Mouse (Mus musculus): Measurements from ENCODE around the gene Zfand3. TPM values are rescaled to one million over a fixed set of nuclear protein-coding genes. Genes with fewer than 3 reads are reported as not detected.

Zfand3 gene
- polyA plus RNA-seq, 1 experiment from 2014 or later, result 78.9 TPM

DNA sequence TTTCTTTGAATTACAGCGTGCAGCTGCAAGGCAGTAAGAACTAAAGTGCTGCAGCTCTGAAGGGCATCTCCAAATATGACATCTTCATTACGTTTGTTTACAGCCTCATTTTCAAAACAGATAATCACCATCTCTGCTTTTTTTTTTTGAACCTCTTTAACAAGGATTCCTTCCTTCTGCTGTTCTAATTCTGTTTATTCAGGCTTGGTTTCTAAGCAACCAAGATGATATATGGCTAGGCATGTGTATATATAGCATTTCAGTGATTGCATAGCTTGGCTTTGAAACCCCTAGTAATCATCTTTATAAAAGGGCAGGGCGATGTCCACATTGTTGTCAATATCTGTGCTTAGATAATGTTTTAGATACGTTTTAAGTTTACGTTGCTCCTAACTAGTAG lies 113.5 kb downstream of the Zfand3 start:
- 77% methylated on average over 5 of the region's 5 CpGs for WGBS
- H3K9ac ChIP-seq, result no peak overlapping the region
- H3K4me2 ChIP-seq, result no peak overlapping the region
- H3K9me3 ChIP-seq, result no peaks in the 10 kb centered on the region
- 0 out of 2 replicates have a peak overlapping the region, but pooled peaks have one; percentile 12 for H3K27ac ChIP-seq
- H3K4me3 ChIP-seq, result no peak overlapping the region
- no peaks in the 10 kb centered on the region for H3K27me3 ChIP-seq
- no peaks in the 10 kb centered on the region for H3K36me3 ChIP-seq
- H3K4me1 ChIP-seq (replicated peaks), result peaks cover 31% of the 10 kb centered on the region
- ATAC-seq (ENCODE audit: low FRiP score), result no peak

GRCm38 (mm10) chr17:30122278-30122677 lies 117.7 kb downstream of the Zfand3 start:
- Histone ChIP-seq H3K4me2 (no peak overlapping the region), H3K27me3 (no peaks in the 10 kb centered on the region), H3K4me3 (no peak overlapping the region), H3K4me1 (replicated peaks) (peaks cover 22% of the 10 kb centered on the region), H3K27ac (no peak overlapping the region), H3K9me3 (no peaks in the 10 kb centered on the region), H3K9ac (no peak overlapping the region), H3K36me3 (no peaks in the 10 kb centered on the region)
- no peak for ATAC-seq (ENCODE audit: low FRiP score)
- 93% methylated on average over 3 of the region's 3 CpGs for WGBS

DNA sequence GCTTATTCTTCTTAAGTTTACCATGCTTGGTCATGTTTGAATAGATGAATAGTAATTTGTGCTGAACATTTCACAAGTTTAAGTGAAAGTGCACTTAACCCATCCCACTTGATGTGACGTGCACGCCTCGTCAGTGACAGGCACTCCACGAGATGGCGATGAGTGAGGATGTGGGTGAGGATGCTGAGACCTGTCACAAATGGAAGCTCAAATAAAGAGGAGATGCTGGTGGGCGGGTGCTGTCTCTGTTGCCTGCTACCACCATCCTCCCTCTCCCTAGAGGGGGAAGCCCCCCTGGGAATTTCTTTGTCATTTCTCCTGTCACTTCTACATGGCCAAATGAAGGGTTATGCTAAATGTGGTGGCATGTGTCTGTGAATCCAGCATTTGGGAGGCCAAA lies 123.9 kb downstream of the Zfand3 start:
- Histone ChIP-seq H3K4me3 (no peak overlapping the region), H3K9ac (no peak overlapping the region), H3K4me2 (no peak overlapping the region), H3K36me3 (no peaks in the 10 kb centered on the region), H3K27me3 (no peaks in the 10 kb centered on the region), H3K9me3 (no peaks in the 10 kb centered on the region), H3K4me1 (replicated peaks) (peaks cover 36% of the 10 kb centered on the region), H3K27ac (no peak overlapping the region)
- ATAC-seq (ENCODE audit: low FRiP score), result no peak
- WGBS, result 76% methylated on average over 6 of the region's 6 CpGs

GRCm38 (mm10) chr17:30129220-30129619 lies 124.7 kb downstream of the Zfand3 start:
- no peak overlapping the region for H3K27ac ChIP-seq
- H3K36me3 ChIP-seq, result no peaks in the 10 kb centered on the region
- peaks cover 35% of the 10 kb centered on the region for H3K4me1 ChIP-seq (replicated peaks)
- H3K9me3 ChIP-seq, result no peaks in the 10 kb centered on the region
- H3K9ac ChIP-seq, result no peak overlapping the region
- 77% methylated on average over 7 of the region's 7 CpGs for WGBS
- no peak overlapping the region for H3K4me3 ChIP-seq
- H3K27me3 ChIP-seq, result no peaks in the 10 kb centered on the region
- no peak overlapping the region for H3K4me2 ChIP-seq
- ATAC-seq (ENCODE audit: low FRiP score), result no peak

DNA sequence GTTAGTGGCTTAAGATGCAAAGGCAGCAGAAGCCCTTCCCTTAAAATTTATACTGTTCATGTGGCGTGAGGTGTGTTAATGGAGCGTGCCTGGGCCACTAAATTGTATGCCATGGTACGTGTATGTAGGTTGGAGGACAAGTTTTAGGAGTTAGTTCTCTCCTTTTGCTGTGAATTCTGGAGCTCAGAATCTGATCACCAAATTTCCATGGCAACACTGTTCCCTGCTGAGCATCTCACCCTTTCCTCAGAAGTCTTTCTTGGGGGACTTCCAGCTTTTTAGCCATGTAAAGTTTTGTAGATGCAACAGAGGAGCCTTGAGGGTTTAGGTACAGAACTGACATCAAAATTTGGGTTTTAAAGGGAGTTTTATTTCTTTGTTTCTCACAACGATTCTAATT lies 125.8 kb downstream of the Zfand3 start:
- H3K27ac ChIP-seq, result no peak overlapping the region

GRCm38 (mm10) chr17:30133641-30134040 lies 129.1 kb downstream of the Zfand3 start:
- Histone ChIP-seq H3K4me3 (no peak overlapping the region), H3K4me2 (no peak overlapping the region), H3K36me3 (peaks cover 9% of the 10 kb centered on the region; the same call in 1 of the 2 replicates), H3K9me3 (no peaks in the 10 kb centered on the region), H3K27me3 (no peaks in the 10 kb centered on the region), H3K9ac (no peak overlapping the region), H3K27ac (no peak overlapping the region; the same call in 1 of the 2 replicates), H3K4me1 (replicated peaks) (peaks cover 34% of the 10 kb centered on the region)
- WGBS, result 86% methylated on average over 12 of the region's 12 CpGs
- ATAC-seq (ENCODE audit: low FRiP score), result no peak

More for the DNA sequence above, 125.8 kb downstream of the Zfand3 start:
- no peak overlapping the region for H3K4me3 ChIP-seq
- no peak for ATAC-seq (ENCODE audit: low FRiP score)
- no peaks in the 10 kb centered on the region for H3K9me3 ChIP-seq
- H3K4me2 ChIP-seq, result no peak overlapping the region
- H3K9ac ChIP-seq, result no peak overlapping the region
- peaks cover 36% of the 10 kb centered on the region for H3K4me1 ChIP-seq (replicated peaks)
- H3K27me3 ChIP-seq, result no peaks in the 10 kb centered on the region
- H3K36me3 ChIP-seq, result 0 out of 2 replicates have a peak, but pooled peaks cover under 1% of the 10 kb centered on the region
- WGBS, result 76% methylated on average over 4 of the region's 4 CpGs

- ATAC-seq (ENCODE audit: low FRiP score), result no peak
- Histone ChIP-seq H3K27me3 (no peaks in the 10 kb centered on the region), H3K27ac (no peak overlapping the region; the same call in 1 of the 2 replicates), H3K9me3 (no peaks in the 10 kb centered on the region), H3K4me1 (replicated peaks) (peaks cover 27% of the 10 kb centered on the region), H3K4me3 (no peak overlapping the region), H3K36me3 (peaks cover 9% of the 10 kb centered on the region; the same call in 1 of the 2 replicates), H3K9ac (no peak overlapping the region), H3K4me2 (no peak overlapping the region)
- 67% methylated on average over 10 of the region's 10 CpGs for WGBS
Observed at GRCm38 (mm10) chr17:30134955-30135735, 130.6 kb downstream of the Zfand3 start.

DNA sequence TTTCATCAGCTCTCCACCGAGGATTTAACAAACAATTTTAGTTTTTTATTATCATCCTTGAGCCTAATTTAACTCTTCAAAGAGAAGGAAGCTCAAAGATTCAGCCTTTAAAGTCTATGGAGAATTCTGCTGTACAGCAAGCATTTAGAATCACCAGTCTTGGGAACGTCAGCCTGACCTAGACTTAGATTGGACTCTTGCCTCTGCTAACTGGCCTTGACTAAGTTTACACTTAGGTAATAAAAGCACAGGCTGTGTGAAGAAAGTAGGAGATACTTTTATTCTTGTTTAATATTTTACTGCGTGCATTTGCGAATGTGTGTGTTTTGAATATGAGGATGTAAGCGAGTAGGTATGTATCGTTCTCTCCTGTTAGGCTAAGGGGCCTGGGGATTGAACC lies 131.4 kb downstream of the Zfand3 start:
- H3K9ac ChIP-seq, result no peak overlapping the region
- peaks cover 19% of the 10 kb centered on the region for H3K4me1 ChIP-seq (replicated peaks)
- 94% methylated on average over 6 of the region's 6 CpGs for WGBS
- no peak overlapping the region for H3K27ac ChIP-seq
- no peak overlapping the region for H3K4me2 ChIP-seq
- H3K36me3 ChIP-seq, result peaks cover 9% of the 10 kb centered on the region; the same call in 1 of the 2 replicates
- ATAC-seq (ENCODE audit: low FRiP score), result no peak
- no peak overlapping the region for H3K4me3 ChIP-seq
- H3K9me3 ChIP-seq, result no peaks in the 10 kb centered on the region
- no peaks in the 10 kb centered on the region for H3K27me3 ChIP-seq

- WGBS, result 80% methylated on average over 5 of the region's 5 CpGs
- peaks cover 17% of the 10 kb centered on the region for H3K4me1 ChIP-seq (replicated peaks)
- no peak overlapping the region for H3K4me2 ChIP-seq
- H3K9me3 ChIP-seq, result no peaks in the 10 kb centered on the region
- H3K36me3 ChIP-seq, result peaks cover 9% of the 10 kb centered on the region; the same call in 1 of the 2 replicates
- H3K27me3 ChIP-seq, result no peaks in the 10 kb centered on the region
- ATAC-seq (ENCODE audit: low FRiP score), result no peak
- no peak overlapping the region for H3K27ac ChIP-seq
- H3K4me3 ChIP-seq, result no peak overlapping the region
- H3K9ac ChIP-seq, result no peak overlapping the region
Observed at GRCm38 (mm10) chr17:30136684-30137083, 132.2 kb downstream of the Zfand3 start.

DNA sequence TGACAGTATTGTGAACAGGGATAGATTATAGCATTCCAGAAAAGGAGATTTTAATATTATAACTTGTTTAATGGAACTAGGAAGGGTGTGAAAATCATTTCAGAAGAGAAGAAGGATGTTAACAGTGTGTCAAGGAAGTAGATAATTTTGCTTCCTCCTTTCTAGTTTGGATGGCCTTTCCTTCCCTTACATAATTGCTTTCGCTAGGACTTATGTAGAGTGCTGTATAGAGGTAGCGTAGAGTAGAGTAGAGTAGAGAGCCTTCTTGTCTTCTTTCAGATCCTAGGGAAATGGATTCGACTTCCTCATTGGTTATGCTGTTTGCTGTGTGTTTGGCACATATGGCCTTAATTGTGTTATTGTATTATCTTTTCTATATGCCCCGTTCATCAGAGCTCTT lies 132.6 kb downstream of the Zfand3 start:
- Histone ChIP-seq H3K9ac (no peak overlapping the region), H3K4me3 (no peak overlapping the region), H3K9me3 (no peaks in the 10 kb centered on the region), H3K4me1 (replicated peaks) (peaks cover 16% of the 10 kb centered on the region), H3K27me3 (no peaks in the 10 kb centered on the region), H3K36me3 (peaks cover 9% of the 10 kb centered on the region; the same call in 1 of the 2 replicates), H3K27ac (no peak overlapping the region), H3K4me2 (no peak overlapping the region)
- WGBS, result 87% methylated on average over 4 of the region's 4 CpGs
- ATAC-seq (ENCODE audit: low FRiP score), result no peak

DNA sequence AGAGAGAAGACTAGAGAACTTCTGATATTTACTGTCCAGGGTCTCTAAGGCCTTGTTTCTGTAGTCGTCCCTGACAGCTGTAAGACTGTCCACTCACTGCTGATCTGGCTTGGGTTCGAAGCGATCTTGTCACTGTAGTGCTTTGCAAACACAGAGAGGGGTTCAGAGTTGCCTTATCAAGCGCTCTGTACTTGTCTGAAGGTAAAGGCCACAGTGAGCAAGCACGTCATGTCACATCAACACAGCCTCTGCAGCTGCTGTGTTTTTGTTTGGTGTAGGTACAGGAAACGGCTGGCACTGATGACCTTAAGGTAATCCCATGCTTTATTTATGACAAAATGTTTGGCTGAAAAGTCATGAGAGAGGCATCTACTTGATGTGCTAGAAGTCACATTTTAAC lies 139.6 kb downstream of the Zfand3 start:
- H3K27ac ChIP-seq, result no peak overlapping the region
- WGBS, result 85% methylated on average over 6 of the region's 6 CpGs
- H3K4me1 ChIP-seq (replicated peaks), result peaks cover 50% of the 10 kb centered on the region

DNA sequence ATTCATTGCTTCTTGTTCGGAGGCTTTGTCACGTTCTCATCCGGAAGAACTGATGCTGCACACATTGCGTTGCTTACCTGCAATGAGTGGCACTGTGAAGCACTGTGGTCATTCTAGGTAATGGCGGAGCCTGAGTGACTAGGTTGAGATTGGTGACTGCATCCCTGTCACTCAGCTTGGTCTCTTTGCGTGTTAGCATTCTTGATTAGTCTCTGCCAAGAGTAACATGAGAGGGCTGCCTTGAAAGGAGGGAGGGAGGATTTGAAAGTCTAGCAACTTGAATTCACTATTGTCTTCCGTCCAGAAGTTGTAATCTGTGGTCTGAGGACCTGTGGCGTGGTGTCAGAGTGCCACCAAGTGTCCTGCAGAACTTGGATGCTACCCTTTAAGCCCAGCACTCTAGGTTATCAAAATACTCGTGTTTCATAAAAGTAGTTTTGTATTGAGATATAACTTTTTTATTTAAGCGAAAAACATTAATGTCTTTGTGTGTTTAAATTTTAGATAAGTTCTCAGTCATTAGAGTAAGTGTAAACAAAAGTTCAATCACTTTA lies 141.1 kb downstream of the Zfand3 start:
- Histone ChIP-seq H3K36me3 (no peaks in the 10 kb centered on the region), H3K4me3 (no peak overlapping the region), H3K27me3 (no peaks in the 10 kb centered on the region), H3K27ac (no peak overlapping the region), H3K9me3 (no peaks in the 10 kb centered on the region), H3K4me2 (no peak overlapping the region), H3K4me1 (replicated peaks) (peaks cover 62% of the 10 kb centered on the region), H3K9ac (no peak overlapping the region)
- WGBS, result 79% methylated on average over 10 of the region's 10 CpGs
- no peak for ATAC-seq (ENCODE audit: low FRiP score)

More for the DNA sequence above, 139.6 kb downstream of the Zfand3 start:
- H3K9ac ChIP-seq, result no peak overlapping the region
- no peaks in the 10 kb centered on the region for H3K36me3 ChIP-seq
- H3K27me3 ChIP-seq, result no peaks in the 10 kb centered on the region
- ATAC-seq (ENCODE audit: low FRiP score), result no peak
- H3K4me2 ChIP-seq, result no peak overlapping the region
- no peak overlapping the region for H3K4me3 ChIP-seq
- no peaks in the 10 kb centered on the region for H3K9me3 ChIP-seq

- WGBS, result 84% methylated on average over 7 of the region's 7 CpGs
- no peaks in the 10 kb centered on the region for H3K9me3 ChIP-seq
- no peaks in the 10 kb centered on the region for H3K36me3 ChIP-seq
- H3K4me3 ChIP-seq, result no peak overlapping the region
- no peak overlapping the region for H3K27ac ChIP-seq
- no peak overlapping the region for H3K4me2 ChIP-seq
- H3K4me1 ChIP-seq (replicated peaks), result peaks cover 64% of the 10 kb centered on the region
- H3K27me3 ChIP-seq, result no peaks in the 10 kb centered on the region
- ATAC-seq (ENCODE audit: low FRiP score), result no peak
- no peak overlapping the region for H3K9ac ChIP-seq
Observed at GRCm38 (mm10) chr17:30146555-30146954, 142.0 kb downstream of the Zfand3 start.
